Mouse (Mus musculus) forelimb bud, embryonic 11.5 days (tissue): ENCODE results near the gene Dhcr7.

Experiments
- DNase-seq: peaks from one replicate; pipeline ENCODE4 v3.0.0-alpha.2; 2012; ENCODE audit warnings: low read depth, low spot score

The Dhcr7 gene

GRCm38 (mm10) chr7:143822375-143823265 lies at the start of gene Dhcr7, which contains the start of gene Nadsyn1:
TSS of gene Dhcr7 (plus strand) at chr7:143823145.
TSS of gene Nadsyn1 (minus strand) at chr7:143822849.
- peak; percentile 98 for DNase-seq

GRCm38 (mm10) chr7:143776137-143776536 lies 46.8 kb upstream of the Dhcr7 start:
- DNase-seq, result no peak

GRCm38 (mm10) chr7:143777375-143777774 lies 45.6 kb upstream of the Dhcr7 start:
- no peak for DNase-seq

- DNase-seq, result no peak
Observed at GRCm38 (mm10) chr7:143783378-143783995, 39.5 kb upstream of the Dhcr7 start.

- DNase-seq, result peak; percentile 77
Observed at GRCm38 (mm10) chr7:143783996-143784829, 38.7 kb upstream of the Dhcr7 start, which contains the start of gene Mrgpre. TSS of gene Mrgpre (minus strand) at chr7:143784500.

- no peak for DNase-seq
Observed at GRCm38 (mm10) chr7:143792336-143792985, 30.5 kb upstream of the Dhcr7 start.

- peak; percentile 7 for DNase-seq
Observed at GRCm38 (mm10) chr7:143793121-143793520, 29.8 kb upstream of the Dhcr7 start.

- DNase-seq, result no peak
Observed at GRCm38 (mm10) chr7:143798783-143799182, 24.2 kb upstream of the Dhcr7 start.

GRCm38 (mm10) chr7:143800770-143801169 lies 22.2 kb upstream of the Dhcr7 start:
- no peak for DNase-seq

- DNase-seq, result no peak
Observed at GRCm38 (mm10) chr7:143801195-143802065, 21.5 kb upstream of the Dhcr7 start.

- no peak for DNase-seq
Observed at GRCm38 (mm10) chr7:143805199-143805624, 17.7 kb upstream of the Dhcr7 start.

GRCm38 (mm10) chr7:143808909-143809308 lies 14.0 kb upstream of the Dhcr7 start:
- no peak for DNase-seq

GRCm38 (mm10) chr7:143819201-143819600 lies 3.7 kb upstream of the Dhcr7 start:
- DNase-seq, result no peak

- no peak for DNase-seq
Observed at GRCm38 (mm10) chr7:143821241-143821640, 1.7 kb upstream of the Dhcr7 start.

GRCm38 (mm10) chr7:143823266-143823605 lies 291 bp downstream of the Dhcr7 start:
- DNase-seq, result no peak

GRCm38 (mm10) chr7:143826985-143827384 lies 4.0 kb downstream of the Dhcr7 start:
- no peak for DNase-seq

GRCm38 (mm10) chr7:143829504-143830331 lies 6.8 kb downstream of the Dhcr7 start:
- peak; percentile 98 for DNase-seq

- DNase-seq, result no peak
Observed at GRCm38 (mm10) chr7:143830399-143830798, 7.5 kb downstream of the Dhcr7 start.

GRCm38 (mm10) chr7:143832196-143832595 lies 9.3 kb downstream of the Dhcr7 start:
- DNase-seq, result no peak
